Mouse (Mus musculus): ENCODE measurements around the gene Slc25a13.
A peak's percentile ranks its signal among the peaks of the same experiment; 100 is the strongest.

The Slc25a13 gene

DNA sequence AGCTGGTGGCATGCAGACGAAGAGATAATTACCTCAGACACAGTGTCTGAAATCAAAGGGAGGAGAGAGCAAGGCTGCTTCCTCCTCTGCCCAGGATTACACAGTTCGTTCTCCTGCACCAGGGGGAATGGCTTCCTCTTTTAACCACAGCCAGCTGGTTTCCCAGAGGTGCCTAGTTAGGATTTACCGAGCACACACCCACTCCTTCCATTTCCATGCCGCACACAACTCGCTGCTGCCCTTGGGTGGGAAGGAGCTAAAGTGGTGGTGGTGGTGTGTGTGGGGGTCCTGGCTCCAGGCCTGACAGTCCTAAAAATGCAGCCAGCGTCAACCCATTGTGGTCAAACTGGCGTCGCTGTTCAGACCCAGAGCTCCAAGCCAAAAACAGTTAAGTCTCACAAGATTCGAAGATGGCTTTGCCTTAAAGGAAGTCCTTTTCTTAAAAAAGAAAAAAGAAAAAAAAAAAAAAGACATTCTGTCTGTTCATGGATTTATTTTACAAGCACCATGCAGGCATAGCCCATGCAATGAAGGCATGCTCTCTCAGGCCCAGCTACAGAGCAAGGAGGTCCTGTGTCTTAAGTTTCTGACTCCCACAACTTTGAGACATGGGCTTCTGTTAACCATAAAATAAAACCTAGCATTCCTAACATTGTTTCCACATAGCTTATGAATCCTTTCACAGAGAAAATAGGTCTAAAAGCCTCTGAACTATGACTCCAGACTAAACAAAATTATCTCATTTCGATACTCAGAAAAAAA, 104.0 kb downstream of the Slc25a13 start:
- DNase-seq (ENCODE audit: low spot score in 2 of 2) = no peak

DNA sequence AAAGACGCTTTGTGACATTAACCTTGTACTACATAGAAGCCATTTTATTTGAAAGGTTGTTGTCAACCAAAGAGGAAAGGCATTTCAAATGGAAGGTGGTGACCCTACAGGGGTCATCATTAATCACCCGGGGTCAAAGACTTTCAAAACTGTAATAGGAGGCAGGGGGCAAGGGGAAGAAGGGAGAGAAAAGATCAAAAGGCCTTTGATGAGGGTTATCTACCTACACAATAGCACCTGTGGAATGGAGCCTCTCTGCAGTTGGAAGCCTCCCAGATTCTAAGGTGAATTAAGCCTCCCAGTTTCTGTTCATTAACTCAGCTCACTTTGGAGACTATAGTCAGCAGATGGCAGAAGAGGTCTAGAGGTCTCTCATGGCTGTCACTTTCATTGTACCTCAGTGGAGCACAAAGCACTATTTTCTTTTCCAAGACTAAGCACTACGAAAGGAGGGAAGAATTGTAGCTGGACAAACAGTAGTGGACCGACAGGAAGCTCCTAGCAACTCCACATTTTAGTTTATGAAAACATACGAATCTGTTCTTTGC, 109.5 kb downstream of the Slc25a13 start:
- DNase-seq (ENCODE audit: low spot score in 2 of 2) = no peak

DNA sequence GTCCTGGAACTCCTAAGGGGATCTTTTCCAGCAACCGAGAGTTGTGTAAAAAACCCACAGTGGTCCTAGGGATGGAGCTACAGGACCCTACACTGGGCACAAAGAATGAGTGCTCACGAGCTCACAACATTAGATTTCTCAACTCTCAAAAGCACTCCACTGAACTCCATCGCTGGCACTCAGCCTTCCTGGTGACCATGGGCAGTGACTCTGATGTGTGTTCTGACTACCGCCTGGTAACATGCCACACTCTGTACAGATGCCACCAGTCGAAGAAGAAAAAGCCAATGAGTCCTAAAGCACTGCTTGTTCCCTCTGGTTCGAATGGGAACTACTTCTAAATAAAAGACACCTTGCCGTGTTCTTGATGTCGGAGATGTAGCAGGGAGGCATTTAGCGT, 111.4 kb downstream of the Slc25a13 start:
- DNase-seq (ENCODE audit: low spot score in 2 of 2) = no peak

DNA sequence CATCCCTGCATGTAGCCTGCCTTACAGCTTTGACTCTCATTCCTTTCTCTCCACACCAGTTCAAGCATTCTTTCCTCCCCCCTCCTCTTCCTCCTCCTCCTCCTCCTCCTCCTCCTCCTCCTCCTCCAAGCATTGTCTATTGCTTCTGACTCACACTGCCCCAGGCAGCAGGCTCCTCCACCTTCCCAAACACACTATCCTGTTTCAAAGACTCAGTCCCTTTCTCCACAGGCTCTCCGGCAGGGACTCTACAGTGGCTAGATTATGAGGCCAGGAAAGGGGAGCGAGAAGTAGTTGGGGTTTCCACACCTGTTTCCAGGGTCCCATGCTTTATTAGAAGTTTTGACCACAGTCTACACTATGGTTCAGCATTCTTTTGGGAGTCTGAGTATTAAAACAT, 113.5 kb downstream of the Slc25a13 start:
- DNase-seq (ENCODE audit: low spot score in 2 of 2) = no peak

DNA sequence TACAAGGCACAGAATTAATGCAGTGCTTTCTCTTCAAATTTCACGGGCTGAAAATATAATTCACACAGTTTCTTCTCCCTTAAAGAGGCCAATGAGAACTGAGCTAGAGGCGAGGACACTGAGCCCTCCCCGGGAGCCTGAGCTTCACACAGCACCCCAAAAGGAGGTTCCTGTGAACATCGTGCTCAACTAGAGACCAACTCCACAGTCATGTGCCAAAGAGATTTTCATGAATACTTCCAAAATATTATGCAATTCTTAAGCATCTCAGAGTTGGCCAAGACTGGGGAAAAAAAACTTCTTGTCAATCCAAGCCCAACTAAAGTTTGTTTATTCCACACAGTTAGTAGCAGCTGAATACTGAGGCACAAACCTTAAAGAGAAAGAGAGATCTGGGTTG, 115.4 kb downstream of the Slc25a13 start:
- no peak for DNase-seq (ENCODE audit: low spot score in 2 of 2)

DNA sequence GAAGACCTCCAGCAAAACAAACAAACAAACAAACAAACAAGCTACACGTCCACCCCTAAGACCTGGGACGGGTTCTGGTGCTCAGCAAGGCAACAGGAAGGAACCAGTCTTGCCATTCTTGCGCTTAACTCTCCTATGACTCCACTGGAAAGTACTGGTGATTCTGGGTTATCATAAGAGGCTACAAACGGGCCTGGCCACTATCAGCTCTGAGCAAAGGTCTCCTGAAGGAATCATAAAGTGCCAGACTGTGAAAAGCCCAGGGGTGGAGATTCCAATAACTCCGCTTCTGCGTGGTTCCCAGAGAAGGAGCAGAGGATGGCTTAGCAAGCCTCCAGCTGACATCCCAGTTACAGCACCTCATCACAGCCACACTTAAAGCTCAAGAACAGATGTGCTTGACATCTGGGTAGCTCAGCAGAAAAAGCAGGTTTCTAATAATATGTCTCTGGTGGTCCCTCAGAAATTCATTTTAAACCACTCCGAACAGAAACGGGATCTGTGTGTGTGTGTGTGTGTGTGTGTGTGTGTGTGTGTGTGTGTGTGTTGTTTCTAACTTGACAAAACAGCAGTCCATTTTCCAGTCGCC, 116.0 kb downstream of the Slc25a13 start:
- no peak for DNase-seq (ENCODE audit: low spot score in 2 of 2)

DNA sequence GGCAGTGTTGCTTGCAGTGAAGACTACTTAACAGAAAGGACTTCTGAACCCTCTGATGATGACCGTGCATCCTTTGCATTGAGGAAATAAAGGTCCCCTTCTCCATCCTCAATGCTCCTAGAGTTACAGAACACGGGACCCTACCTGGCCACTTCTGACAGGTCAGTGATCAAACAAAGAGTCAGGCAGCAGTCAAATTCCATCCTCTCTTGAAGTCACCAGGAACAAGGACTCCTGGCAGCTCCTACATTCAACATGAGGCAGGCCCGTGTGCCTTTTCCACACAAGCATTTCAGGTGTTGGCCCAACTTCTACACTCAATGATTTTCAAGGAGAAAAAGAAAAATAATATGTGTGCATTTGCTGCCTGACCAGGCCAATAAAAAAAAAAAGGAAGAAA, 123.0 kb downstream of the Slc25a13 start:
- no peak for DNase-seq (ENCODE audit: low spot score in 2 of 2)

DNA sequence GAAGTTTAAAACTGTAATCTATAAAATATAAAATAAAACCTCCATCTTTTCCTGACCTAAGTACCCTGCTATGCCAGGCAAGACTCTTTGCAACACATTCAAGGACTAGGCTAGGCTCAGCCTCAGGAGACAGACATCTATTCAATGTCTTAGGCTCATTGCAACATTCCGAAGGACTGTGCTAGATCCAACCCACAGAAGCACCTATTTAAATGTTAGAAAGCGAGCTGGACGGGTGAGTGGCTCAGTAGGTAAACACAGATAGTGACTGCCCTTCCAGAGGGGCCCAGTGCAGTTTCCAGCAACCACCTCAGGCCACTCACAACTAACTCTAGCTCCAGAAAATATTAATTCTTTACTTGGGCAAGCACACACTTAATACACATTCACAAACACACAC, 123.5 kb downstream of the Slc25a13 start:
- no peak for DNase-seq (ENCODE audit: low spot score in 2 of 2)

DNA sequence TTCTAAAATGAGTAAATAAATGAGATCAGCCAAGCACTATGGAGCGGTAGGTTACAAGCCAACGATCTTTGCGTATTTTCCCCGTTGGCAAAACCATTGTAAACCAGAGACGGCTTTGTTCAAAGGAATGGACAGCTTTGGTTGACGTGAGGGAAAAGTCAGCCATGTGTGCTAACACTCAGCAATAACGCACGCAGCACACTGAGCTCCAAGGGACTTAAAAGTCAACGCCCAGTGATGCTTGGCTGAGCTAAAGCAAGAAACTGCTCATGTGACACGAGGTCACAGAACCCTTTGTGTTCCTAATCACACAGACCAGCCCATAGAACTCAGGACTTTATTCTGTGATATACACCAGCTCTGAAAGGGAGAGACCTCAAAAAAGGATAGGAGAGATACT, 124.5 kb downstream of the Slc25a13 start:
- no peak for DNase-seq (ENCODE audit: low spot score in 2 of 2)

DNA sequence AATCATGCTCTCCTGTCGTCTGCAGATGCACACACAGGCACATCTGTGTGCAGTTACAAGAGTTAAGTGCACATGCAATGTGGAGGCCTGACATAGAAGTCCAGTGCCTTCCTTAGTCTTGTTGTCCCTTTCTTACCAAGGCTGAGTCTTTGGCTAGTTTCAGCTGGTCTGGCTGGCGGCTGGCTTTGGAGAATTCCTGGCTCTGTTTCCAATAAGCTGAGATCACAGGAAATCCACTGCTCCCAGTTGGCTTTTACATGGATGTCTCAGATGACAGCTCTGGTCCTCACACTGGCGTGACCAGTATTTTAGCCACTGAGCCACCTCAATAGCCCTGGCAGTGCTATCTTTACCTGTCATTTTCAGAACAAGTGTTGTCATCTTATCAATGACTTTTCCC, 126.0 kb downstream of the Slc25a13 start:
- DNase-seq (ENCODE audit: low spot score in 2 of 2) = no peak

DNA sequence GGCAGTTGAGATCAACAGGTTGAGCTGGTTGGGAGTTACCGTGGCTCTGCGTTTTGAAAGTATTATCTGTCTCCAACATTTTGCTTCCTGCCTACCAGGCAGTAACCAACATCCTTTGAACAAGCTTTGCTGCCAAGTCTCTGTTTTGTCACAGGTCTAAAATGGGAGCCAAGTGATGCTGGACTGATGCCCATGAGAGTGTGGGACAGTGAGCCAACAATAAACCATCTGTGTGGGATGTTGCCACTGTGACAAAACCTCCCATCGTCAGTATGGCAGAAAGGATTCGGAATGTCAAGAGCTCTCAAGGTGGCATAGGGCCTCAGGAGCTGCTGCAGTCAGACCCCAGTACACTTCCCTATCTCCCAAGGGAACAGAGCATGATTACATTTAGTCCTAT, 128.8 kb downstream of the Slc25a13 start:
- peak in 1 of 2 experiments; percentile 56 for DNase-seq (ENCODE audit: low spot score in 2 of 2)

DNA sequence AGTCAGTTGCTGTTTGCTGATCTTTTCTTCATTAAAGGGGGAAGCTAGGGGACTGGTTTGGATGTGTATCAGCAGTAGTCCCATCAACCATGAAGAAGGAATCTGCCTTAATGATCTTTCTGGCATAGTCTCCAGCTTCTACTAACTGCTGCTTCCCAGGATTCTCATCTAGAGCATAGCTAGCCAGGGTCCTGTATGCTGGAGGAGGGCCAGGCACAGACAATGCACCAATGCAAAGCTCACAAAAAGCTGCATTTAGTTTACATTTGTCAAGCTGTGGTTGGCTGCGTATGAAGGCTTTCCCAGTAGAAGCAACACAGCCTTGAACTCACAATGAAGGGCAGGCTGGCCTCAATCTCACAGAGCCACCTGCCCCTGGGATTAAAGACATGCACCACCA, 136.5 kb downstream of the Slc25a13 start:
- DNase-seq (ENCODE audit: low spot score in 2 of 2) = no peak

DNA sequence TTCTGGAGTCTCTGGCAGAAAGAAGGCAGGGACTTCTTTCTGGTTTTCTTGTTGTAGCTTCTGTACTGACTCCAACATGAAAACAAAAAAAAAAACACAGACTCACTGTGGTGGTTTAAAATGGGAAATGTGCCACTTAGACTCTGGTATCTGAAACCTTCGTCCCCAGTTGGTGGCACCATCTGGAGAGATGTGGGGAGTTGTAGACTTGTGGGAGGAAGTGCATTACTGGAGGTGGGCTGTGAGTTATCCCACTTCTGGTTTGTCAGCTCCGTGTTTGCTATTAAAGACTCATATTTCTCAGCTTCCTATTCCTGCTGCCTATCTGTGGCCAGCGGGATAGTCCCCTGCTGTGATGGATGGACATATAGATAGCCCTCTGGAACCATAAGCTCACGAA, 139.7 kb downstream of the Slc25a13 start:
- DNase-seq (ENCODE audit: low spot score in 2 of 2) = no peak

DNA sequence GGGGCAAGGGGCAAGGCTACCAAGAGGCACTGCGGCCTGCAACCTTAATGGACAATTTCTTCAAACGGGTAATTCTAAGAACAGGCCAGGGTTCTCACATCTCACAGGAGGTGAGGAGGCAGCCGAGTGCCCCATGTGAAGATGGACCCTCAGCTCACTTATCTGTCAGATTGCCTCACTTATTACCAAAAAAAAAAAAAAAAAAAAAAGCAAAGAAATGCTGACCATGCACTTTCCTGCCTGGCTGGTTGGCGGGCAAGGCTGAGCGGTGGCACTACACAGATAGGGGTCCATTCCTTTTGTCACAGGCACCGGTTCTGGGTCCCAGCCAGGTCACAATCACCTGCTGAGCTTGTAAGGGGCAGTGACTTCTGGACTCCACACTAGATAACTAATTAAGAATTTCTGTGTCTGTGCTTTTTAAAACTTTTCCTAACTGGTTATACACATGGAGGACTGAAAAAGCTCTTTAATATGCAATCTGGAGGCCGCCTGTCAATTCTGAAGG, 141.0 kb downstream of the Slc25a13 start:
- no peak for DNase-seq (ENCODE audit: low spot score in 2 of 2)

DNA sequence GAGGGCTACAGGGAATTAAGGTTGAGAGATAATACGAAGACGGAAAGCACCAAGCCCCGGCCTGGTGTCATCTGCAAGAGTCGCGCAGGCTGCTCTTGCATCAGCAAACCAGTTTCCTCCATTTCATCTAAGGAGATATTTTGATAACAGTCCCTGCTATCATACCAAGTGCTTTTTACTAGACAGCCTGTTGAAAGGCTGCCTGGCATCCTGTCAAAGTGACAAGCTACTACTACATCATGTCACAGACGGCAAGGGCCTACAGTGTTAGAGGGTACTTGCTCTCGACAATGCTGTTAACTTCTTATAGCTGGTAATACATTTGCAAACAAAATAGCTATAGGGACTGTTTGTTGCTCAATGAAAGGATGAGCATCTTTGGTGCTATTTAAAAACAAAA, 145.9 kb downstream of the Slc25a13 start:
- no peak for DNase-seq (ENCODE audit: low spot score in 2 of 2)

DNA sequence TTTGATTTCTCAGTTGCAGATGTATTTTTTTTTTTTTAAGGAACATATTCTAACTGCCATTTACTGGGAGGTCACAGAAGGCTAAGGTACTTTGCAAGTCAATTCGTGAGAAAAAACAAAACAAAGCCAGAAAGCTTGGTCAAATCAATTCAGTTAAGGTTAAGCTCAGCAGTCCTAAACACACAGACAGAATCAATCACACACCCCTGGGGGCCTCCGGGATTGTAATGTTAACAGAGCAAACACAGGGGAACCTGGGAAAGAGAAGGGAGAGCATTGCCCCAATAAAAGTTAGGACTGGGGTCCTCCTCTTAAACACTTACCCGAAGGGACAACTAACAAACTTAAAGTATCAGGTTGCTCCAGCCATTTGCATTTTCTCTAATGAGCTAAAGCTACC, 147.0 kb downstream of the Slc25a13 start:
- DNase-seq (ENCODE audit: low spot score in 2 of 2) = no peak

DNA sequence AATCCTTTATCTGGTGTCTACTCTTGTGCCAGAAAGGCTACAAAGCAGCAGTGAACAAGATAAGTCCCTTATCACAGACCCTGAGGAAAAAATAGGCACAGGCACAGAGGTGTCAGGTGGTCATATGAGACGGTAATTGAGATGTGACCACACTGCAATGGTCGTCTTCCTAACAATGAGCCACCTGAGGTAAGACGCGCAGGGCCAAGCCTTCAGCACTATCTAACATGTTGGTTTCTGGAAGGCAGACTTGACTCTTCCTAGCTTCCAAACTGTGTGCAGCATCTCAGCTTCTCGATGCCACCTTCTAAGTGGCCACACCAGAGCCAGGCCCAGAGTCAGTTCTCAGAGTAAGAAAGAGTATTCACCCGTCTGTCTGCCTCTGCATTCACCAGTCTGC, 149.8 kb downstream of the Slc25a13 start:
- DNase-seq (ENCODE audit: low spot score in 2 of 2) = no peak

DNA sequence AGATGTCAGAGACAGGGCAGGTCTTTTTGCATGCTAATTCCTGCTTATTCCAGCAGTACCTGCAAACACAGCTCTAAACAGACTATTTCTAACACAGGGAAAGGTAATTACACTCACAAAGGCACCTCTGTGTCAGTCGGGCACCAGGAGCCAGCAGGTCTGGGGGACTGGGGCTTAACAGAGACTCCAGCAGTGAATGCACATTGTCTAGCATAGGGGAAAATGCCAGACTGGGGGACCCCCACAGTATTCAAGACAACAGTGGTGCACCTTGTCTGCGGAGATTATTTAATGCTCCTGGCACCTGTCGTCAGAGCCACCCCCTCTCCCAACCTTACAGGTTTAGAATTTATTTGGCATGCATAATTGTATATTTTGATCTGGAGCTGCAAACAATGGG, 158.4 kb downstream of the Slc25a13 start:
- DNase-seq (ENCODE audit: low spot score in 2 of 2) = no peak

DNA sequence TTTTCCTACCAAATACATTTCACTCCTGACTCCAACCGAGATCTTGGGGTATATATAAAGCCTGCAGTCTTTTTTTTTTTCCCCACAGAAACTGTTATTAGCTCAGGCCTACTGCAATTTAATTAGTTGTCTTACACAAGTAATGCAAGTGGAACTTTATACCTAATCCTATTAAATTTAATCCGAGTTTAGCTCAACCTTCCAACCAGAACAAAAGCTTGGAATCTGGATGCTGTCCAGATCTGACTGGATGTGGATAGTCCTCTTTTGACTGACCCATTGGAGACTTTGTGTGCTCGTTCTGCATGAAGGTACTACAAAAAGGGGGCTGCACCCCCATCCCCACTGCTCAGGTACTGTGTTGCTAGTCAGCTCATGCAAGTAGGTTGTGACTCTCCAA, 163.0 kb downstream of the Slc25a13 start:
- DNase-seq (ENCODE audit: low spot score in 2 of 2) = no peak

DNA sequence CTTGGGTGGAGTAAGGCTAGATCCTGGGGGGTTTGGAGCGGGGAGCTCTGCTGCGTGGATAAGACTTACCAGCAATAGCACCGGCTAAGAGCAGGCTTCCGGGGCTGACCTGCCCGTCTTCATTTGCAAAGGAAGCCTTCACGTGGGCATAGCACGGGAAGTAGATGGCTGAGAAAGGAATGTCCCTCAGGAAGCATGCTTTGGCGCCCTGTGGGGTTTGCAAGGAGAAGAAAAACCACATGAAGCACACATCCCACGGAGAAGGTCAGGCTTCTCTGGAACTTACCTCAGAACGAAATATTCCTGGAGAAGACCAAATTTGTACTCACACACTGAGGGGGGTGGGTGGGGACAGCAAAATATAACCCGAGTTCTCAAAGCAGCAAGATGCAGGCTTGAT, 164.3 kb downstream of the Slc25a13 start:
- no peak for DNase-seq (ENCODE audit: low spot score in 2 of 2)

DNA sequence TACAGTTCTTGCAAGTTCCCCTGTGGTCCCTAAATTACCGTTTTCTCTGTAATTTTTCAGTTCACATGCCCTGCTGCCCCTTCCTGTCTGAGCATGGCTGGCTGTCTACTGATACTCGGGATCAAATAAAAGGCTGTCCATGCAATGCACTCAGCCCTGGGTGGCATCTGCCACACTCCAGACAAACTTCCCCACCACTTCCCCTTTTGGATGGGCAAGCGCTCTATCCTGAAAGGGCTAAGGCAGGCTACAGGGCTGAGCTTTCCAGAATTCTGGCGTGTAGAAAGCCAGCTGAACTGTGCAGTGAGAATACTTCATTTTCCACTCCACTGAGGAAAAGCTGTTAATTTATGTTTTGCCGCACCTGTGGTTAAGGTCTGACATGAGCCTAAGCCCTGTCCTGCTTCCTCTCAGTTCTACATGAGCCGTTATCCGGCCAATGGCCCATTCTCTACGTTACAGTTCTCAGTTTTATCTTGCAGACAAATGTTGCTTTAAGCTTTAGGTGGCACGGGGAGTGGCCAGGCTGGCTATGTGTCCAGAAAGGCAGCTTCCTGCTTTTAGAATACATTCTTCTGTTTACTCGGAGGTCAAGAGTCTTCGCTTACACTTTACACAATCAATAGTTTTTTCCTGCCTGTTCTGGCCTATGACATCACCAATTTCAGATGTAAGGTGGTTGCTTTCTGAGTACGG, 170.1 kb downstream of the Slc25a13 start:
- DNase-seq (ENCODE audit: low spot score in 2 of 2) = no peak

DNA sequence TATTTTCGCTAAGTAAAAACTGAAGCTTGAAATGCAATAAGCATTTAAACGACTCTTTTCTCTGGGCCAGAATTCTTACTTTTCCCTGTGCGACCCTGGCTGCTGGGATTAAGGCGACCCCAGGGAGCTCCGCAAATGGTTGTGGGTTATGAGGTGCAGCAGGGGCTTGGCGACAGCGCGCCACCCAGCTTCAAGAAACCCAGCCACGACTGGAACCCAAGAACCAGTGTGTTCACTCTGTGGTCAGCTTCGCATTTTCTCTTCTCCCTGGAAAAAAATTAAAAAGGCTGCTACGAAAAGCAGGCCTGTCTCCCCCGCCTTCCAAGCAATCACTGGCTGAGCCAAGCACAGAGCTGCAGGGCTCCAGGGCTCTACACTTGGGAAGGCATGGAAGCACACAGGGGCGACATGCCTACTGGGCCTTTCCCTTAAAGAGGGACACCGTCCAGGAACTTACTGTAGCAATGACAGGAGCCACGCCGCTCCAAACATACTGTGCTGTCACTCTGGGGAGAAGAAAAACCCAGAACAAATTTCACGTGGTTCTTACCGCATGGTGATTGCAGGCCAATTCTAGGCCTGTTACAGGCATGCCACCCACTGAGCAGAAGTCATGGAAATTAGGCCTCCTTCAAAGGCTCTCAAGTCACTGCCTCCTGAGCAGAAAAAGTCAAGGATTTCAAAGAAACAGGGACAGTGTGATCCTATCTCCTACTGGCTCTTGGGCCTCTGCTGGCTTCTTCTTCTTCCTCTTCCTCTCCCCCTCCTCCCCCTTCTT, 178.0 kb downstream of the Slc25a13 start:
- no peak for DNase-seq (ENCODE audit: low spot score in 2 of 2)

Data from cerebellum, postnatal 4 days (tissue).